Mouse (Mus musculus): ENCODE data around the gene Tgfbr3l. TPM values are rescaled to one million over a fixed set of nuclear protein-coding genes. Genes with fewer than 3 reads are reported as not detected.

Gene Tgfbr3l
- polyA plus RNA-seq, 1 experiment = 18.2 TPM

- Histone ChIP-seq H3K27ac (ENCODE audit: control insufficient read depth, insufficient read depth, low read depth, low read length) (peak within 1 kb of the TSS; percentile 95), H3K4me1 (ENCODE audit: control insufficient read depth, insufficient read depth, low read length) (peaks cover 3% of the 10 kb centered on the region; the same call in 1 of the 2 replicates), H3K36me3 (ENCODE audit: control insufficient read depth, insufficient read depth, low read length) (no peaks in the 10 kb centered on the region), H3K4me3 (ENCODE audit: control insufficient read depth, low read depth, low read length) (peak within 1 kb of the TSS; percentile 96), H3K27me3 (ENCODE audit: control insufficient read depth, insufficient read depth, low read length) (no peaks in the 10 kb centered on the region)
- TF ChIP-seq CTCF (IDR thresholded peaks at IDR 0.05; ENCODE audit: control insufficient read depth, insufficient read depth, insufficient replicate concordance, low read depth, low read length) = no peak; the same call in 1 of the 2 replicates
- peak; percentile 45; the same call in 1 of the 2 replicates for TF ChIP-seq POLR2A (IDR thresholded peaks at IDR 0.05; ENCODE audit: control insufficient read depth, low read depth, low read length)
Measured at GRCm38 (mm10) chr8:4238434-4239192, 9.4 kb upstream of the Tgfbr3l start, which contains the start of the genes Map2k7 and Gm49320. Gene Map2k7 (plus strand): TSS chr8:4238740. Gene Gm49320 (plus strand): TSS chr8:4238865.

- Histone ChIP-seq H3K27ac (ENCODE audit: control insufficient read depth, insufficient read depth, low read depth, low read length) (peak overlapping the region; percentile 86), H3K4me3 (ENCODE audit: control insufficient read depth, low read depth, low read length) (peak overlapping the region; percentile 96), H3K27me3 (ENCODE audit: control insufficient read depth, insufficient read depth, low read length) (no peaks in the 10 kb centered on the region), H3K4me1 (ENCODE audit: control insufficient read depth, insufficient read depth, low read length) (peaks cover 3% of the 10 kb centered on the region; the same call in 1 of the 2 replicates), H3K36me3 (ENCODE audit: control insufficient read depth, insufficient read depth, low read length) (no peaks in the 10 kb centered on the region)
- TF ChIP-seq CTCF (IDR thresholded peaks at IDR 0.05; ENCODE audit: control insufficient read depth, insufficient read depth, insufficient replicate concordance, low read depth, low read length) (no peak), POLR2A (IDR thresholded peaks at IDR 0.05; ENCODE audit: control insufficient read depth, low read depth, low read length) (peak; percentile 19; the same call in 1 of the 2 replicates)
Measured at GRCm38 (mm10) chr8:4239193-4239890, 8.7 kb upstream of the Tgfbr3l start.

- no peak overlapping the region for H3K27ac ChIP-seq (ENCODE audit: control insufficient read depth, insufficient read depth, low read depth, low read length)
- TF ChIP-seq POLR2A (IDR thresholded peaks at IDR 0.05; ENCODE audit: control insufficient read depth, low read depth, low read length) (no peak), CTCF (IDR thresholded peaks at IDR 0.05; ENCODE audit: control insufficient read depth, insufficient read depth, insufficient replicate concordance, low read depth, low read length) (no peak)
- H3K36me3 ChIP-seq (ENCODE audit: control insufficient read depth, insufficient read depth, low read length) = no peaks in the 10 kb centered on the region
Measured at GRCm38 (mm10) chr8:4245061-4245460, 3.0 kb upstream of the Tgfbr3l start.

GRCm38 (mm10) chr8:4245737-4246136 is 2.3 kb upstream of the Tgfbr3l start:
- H3K36me3 ChIP-seq (ENCODE audit: control insufficient read depth, insufficient read depth, low read length) = no peaks in the 10 kb centered on the region
- H3K4me3 ChIP-seq (ENCODE audit: control insufficient read depth, low read depth, low read length) = no peak overlapping the region
- H3K27me3 ChIP-seq (ENCODE audit: control insufficient read depth, insufficient read depth, low read length) = no peaks in the 10 kb centered on the region
- no peak overlapping the region for H3K27ac ChIP-seq (ENCODE audit: control insufficient read depth, insufficient read depth, low read depth, low read length)
- no peak for TF ChIP-seq CTCF (IDR thresholded peaks at IDR 0.05; ENCODE audit: control insufficient read depth, insufficient read depth, insufficient replicate concordance, low read depth, low read length)
- TF ChIP-seq POLR2A (IDR thresholded peaks at IDR 0.05; ENCODE audit: control insufficient read depth, low read depth, low read length) = no peak
- H3K4me1 ChIP-seq (ENCODE audit: control insufficient read depth, insufficient read depth, low read length) = peaks cover 14% of the 10 kb centered on the region

More at GRCm38 (mm10) chr8:4245061-4245460, 3.0 kb upstream of the Tgfbr3l start:
- peaks cover 9% of the 10 kb centered on the region for H3K4me1 ChIP-seq (ENCODE audit: control insufficient read depth, insufficient read depth, low read length)
- H3K27me3 ChIP-seq (ENCODE audit: control insufficient read depth, insufficient read depth, low read length) = no peaks in the 10 kb centered on the region
- H3K4me3 ChIP-seq (ENCODE audit: control insufficient read depth, low read depth, low read length) = no peak overlapping the region

GRCm38 (mm10) chr8:4247241-4247640 is 773 bp upstream of the Tgfbr3l start:
- H3K4me3 ChIP-seq (ENCODE audit: control insufficient read depth, low read depth, low read length) = no peak overlapping the region
- H3K36me3 ChIP-seq (ENCODE audit: control insufficient read depth, insufficient read depth, low read length) = no peaks in the 10 kb centered on the region
- H3K27me3 ChIP-seq (ENCODE audit: control insufficient read depth, insufficient read depth, low read length) = no peaks in the 10 kb centered on the region
- no peak overlapping the region; the same call in 1 of the 2 replicates for H3K27ac ChIP-seq (ENCODE audit: control insufficient read depth, insufficient read depth, low read depth, low read length)
- H3K4me1 ChIP-seq (ENCODE audit: control insufficient read depth, insufficient read depth, low read length) = peaks cover 16% of the 10 kb centered on the region
- TF ChIP-seq CTCF (IDR thresholded peaks at IDR 0.05; ENCODE audit: control insufficient read depth, insufficient read depth, insufficient replicate concordance, low read depth, low read length) (no peak), POLR2A (IDR thresholded peaks at IDR 0.05; ENCODE audit: control insufficient read depth, low read depth, low read length) (no peak)

GRCm38 (mm10) chr8:4249213-4249612 is 1.2 kb downstream of the Tgfbr3l start:
- Histone ChIP-seq H3K4me1 (ENCODE audit: control insufficient read depth, insufficient read depth, low read length) (peaks cover 19% of the 10 kb centered on the region), H3K4me3 (ENCODE audit: control insufficient read depth, low read depth, low read length) (peak overlapping the region; percentile 56), H3K36me3 (ENCODE audit: control insufficient read depth, insufficient read depth, low read length) (no peaks in the 10 kb centered on the region), H3K27ac (ENCODE audit: control insufficient read depth, insufficient read depth, low read depth, low read length) (peak overlapping the region; percentile 5; the same call in 1 of the 2 replicates), H3K27me3 (ENCODE audit: control insufficient read depth, insufficient read depth, low read length) (no peaks in the 10 kb centered on the region)
- TF ChIP-seq POLR2A (IDR thresholded peaks at IDR 0.05; ENCODE audit: control insufficient read depth, low read depth, low read length) (no peak), CTCF (IDR thresholded peaks at IDR 0.05; ENCODE audit: control insufficient read depth, insufficient read depth, insufficient replicate concordance, low read depth, low read length) (no peak)

All from testis, adult 2 months (tissue).